Mouse (Mus musculus) MEL (cell line): ENCODE measurements around the gene Adamts4.

Experiments used
- BHLHE40 ChIP-seq: IDR thresholded peaks from 2 replicates; pipeline ENCODE4 v1.6.1; 2012; ENCODE audit warnings: low read depth, mild to moderate bottlenecking, inconsistent platforms, low read length, improper control_type of control experiment, borderline replicate concordance
- CHD2 ChIP-seq: IDR thresholded peaks from 2 replicates; pipeline ENCODE4 v1.6.1; 2011; ENCODE audit warnings: low read length, improper control_type of control experiment
- CTCF ChIP-seq, 3 experiments: IDR thresholded peaks in 2 of 3; conservative IDR thresholded peaks in 1 of 3; 2 replicates each; pipeline ENCODE4 v1.5.1; 2011 to 2012; ENCODE audit warnings: low read length in 3 of 3, low read depth in 2 of 3, mild to moderate bottlenecking in 2 of 3, improper control_type of control experiment in 1 of 3, inconsistent platforms in 1 of 3, mixed read lengths in 1 of 3, moderate library complexity in 1 of 3; ENCODE audit not compliant: control insufficient read depth in 1 of 3, insufficient read depth in 1 of 3, poor library complexity in 1 of 3, severe bottlenecking in 1 of 3
- ELF1 ChIP-seq: IDR thresholded peaks from 2 replicates; pipeline ENCODE4 v1.6.1; 2014; ENCODE audit warnings: low read depth, mild to moderate bottlenecking, inconsistent platforms, low read length, improper control_type of control experiment, moderate library complexity
- KAT2A ChIP-seq: conservative IDR thresholded peaks from 2 replicates; pipeline ENCODE4 v1.6.1; 2012; ENCODE audit warnings: low read depth, low read length, improper control_type of control experiment, inconsistent platforms
- MAX ChIP-seq: IDR thresholded peaks from 2 replicates; pipeline ENCODE4 v1.6.1; 2011; ENCODE audit warnings: low read length, improper control_type of control experiment
- NRF1 ChIP-seq: IDR thresholded peaks from 2 replicates; pipeline ENCODE4 v1.6.1; 2014; ENCODE audit warnings: low read depth, mild to moderate bottlenecking, inconsistent platforms, low read length, improper control_type of control experiment, moderate library complexity; ENCODE audit not compliant: poor library complexity, insufficient read depth, severe bottlenecking
- POLR2A ChIP-seq, 2 experiments: IDR thresholded peaks; 2 replicates each; pipeline ENCODE4 v1.6.1; 2011 to 2012; ENCODE audit warnings: low read length in 2 of 2, mild to moderate bottlenecking in 2 of 2, control low read depth in 1 of 2, improper control_type of control experiment in 1 of 2, low read depth in 1 of 2, moderate library complexity in 1 of 2; ENCODE audit not compliant: control insufficient read depth in 1 of 2, insufficient read depth in 1 of 2, poor library complexity in 1 of 2
- USF1 ChIP-seq: IDR thresholded peaks from 2 replicates; pipeline ENCODE4 v1.6.1; 2014; ENCODE audit warnings: low read depth, mild to moderate bottlenecking, inconsistent platforms, low read length, improper control_type of control experiment, moderate library complexity
- ZKSCAN1 ChIP-seq: IDR thresholded peaks from 2 replicates; pipeline ENCODE4 v1.6.1; 2012; ENCODE audit warnings: low read depth, mild to moderate bottlenecking, inconsistent platforms, low read length, improper control_type of control experiment, moderate library complexity

DNA sequence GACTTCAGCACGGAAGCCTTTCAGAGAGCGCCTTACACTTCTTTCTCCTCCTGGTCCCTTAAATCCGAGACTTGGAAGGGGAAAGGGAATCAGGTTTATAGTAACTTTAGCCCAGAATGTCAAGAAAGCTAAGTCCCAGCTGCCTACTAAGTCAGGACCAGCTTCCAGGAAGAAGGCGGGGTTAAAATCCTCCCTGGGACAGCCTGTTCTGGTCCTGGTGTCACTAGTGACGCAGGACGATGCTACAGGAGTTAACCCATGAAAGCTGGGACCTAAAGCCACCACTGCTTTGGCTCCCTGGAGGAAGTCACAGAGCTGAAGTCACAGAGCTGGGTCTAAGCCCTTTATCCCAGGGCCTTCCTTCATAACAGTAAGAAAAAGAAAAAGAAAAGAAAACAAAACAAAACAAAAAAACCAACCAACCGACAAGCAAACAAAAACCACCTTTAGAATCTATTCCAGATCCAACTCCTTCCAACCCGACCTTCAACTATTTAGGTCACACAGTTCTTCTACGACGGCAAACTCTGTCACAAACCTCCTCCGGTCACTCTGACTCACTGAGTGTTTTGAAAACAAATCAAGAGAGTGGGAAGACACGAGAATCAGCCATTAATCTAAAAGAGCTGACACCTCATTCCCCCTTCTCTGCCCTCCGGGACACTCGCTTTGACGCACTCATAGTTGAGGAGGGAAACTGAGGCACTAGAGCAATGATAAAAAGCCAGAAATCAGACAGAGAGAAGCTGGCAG is 10.1 kb upstream of the Adamts4 start:
- TF ChIP-seq ELF1 (no peak), CTCF (IDR thresholded peaks at IDR 0.05 in 2 of 3, conservative IDR thresholded peaks at IDR 0.05 in 1 of 3; ENCODE audit: control insufficient read depth in 1 of 3, insufficient read depth in 1 of 3, low read depth in 2 of 3, low read length in 3 of 3, poor library complexity in 1 of 3, severe bottlenecking in 1 of 3) (no peak), POLR2A (IDR thresholded peaks at IDR 0.05; ENCODE audit: control insufficient read depth in 1 of 2, insufficient read depth in 1 of 2, low read depth in 1 of 2, low read length in 2 of 2, poor library complexity in 1 of 2) (no peak), ZKSCAN1 (no peak), BHLHE40 (no peak), NRF1 (no peak), CHD2 (no peak), USF1 (no peak), MAX (no peak), KAT2A (no peak)
